Mouse (Mus musculus) lung, postnatal 0 days (tissue): ENCODE results near the gene Ncbp3.

ENCODE experiments used
- CTCF ChIP-seq: IDR thresholded peaks from 2 replicates; pipeline ENCODE4 v1.5.1; 2016; ENCODE audit warnings: antibody characterized with exemption, mild to moderate bottlenecking
- EP300 ChIP-seq: IDR thresholded peaks from 2 replicates; pipeline ENCODE4 v1.6.1; 2016; ENCODE audit warnings: antibody characterized with exemption, mild to moderate bottlenecking, control low read depth

GRCm38 (mm10) chr11:73031536-73031935 is 16.0 kb upstream of the Ncbp3 start:
- TF ChIP-seq CTCF (no peak), EP300 (no peak)
